Mouse (Mus musculus) kidney, embryonic 15.5 days (tissue): ENCODE measurements around the gene Efnb3. TPM values are rescaled to one million over a fixed set of nuclear protein-coding genes. Genes with fewer than 3 reads are reported as not detected.
A peak's percentile ranks its signal among the peaks of the same experiment; 100 is the strongest.

Experiments used
- ATAC-seq: fragments of 200-750 bp; cut with Nextera tagmentation; replicated peaks from 2 replicates; pipeline ENCODE4 v1.8.0; 2017; ENCODE audit warnings: moderate TSS enrichment; ENCODE audit not compliant: low FRiP score
- H3K27ac ChIP-seq: fragments of 300-500 bp; sonication (generic); 2 replicates; pipeline ENCODE4 v1.5.1; 2015; ENCODE audit warnings: mild to moderate bottlenecking, inconsistent platforms
- H3K27me3 ChIP-seq: fragments of 300-500 bp; sonication (generic); 2 replicates; pipeline ENCODE4 v1.6.1; 2015; ENCODE audit warnings: inconsistent platforms
- H3K36me3 ChIP-seq: fragments of 300-500 bp; sonication (generic); 2 replicates; pipeline ENCODE4 v1.6.1; 2015; ENCODE audit warnings: inconsistent platforms
- H3K4me1 ChIP-seq: fragments of 300-500 bp; sonication (generic); 2 replicates; pipeline ENCODE4 v1.6.1; 2015; ENCODE audit warnings: inconsistent platforms
- H3K4me2 ChIP-seq: fragments of 300-500 bp; sonication (generic); 2 replicates; pipeline ENCODE4 v1.6.1; 2015; ENCODE audit warnings: moderate library complexity, mild to moderate bottlenecking, inconsistent platforms
- H3K4me3 ChIP-seq: fragments of 300-500 bp; sonication (generic); replicated peaks from 2 replicates; pipeline ENCODE4 v1.5.1; 2015; ENCODE audit warnings: mild to moderate bottlenecking, inconsistent platforms
- H3K9ac ChIP-seq: fragments of 300-500 bp; sonication (generic); 2 replicates; pipeline ENCODE4 v1.6.1; 2015; ENCODE audit warnings: mild to moderate bottlenecking, inconsistent platforms
- H3K9me3 ChIP-seq: fragments of 300-500 bp; sonication (generic); replicated peaks from 2 replicates; pipeline ENCODE4 v1.6.1; 2016; ENCODE audit warnings: inconsistent platforms
- WGBS: fragments of 180-500 bp; shearing (Covaris S2); methylation state at CpG from one replicate; pipeline ENCODE4 v1.1.7; 2015; ENCODE audit warnings: mixed read lengths; 5-methylcytosine and 5-hydroxymethylcytosine counted together
- polyA plus RNA-seq: library from polyadenylated mRNA; unstranded; fragments of >200 nt; fragmentation: Nextera tagmentation; extraction: Ambion mirVana; gene quantifications from 2 replicates; pipeline ENCODE4 v1.2.1, GENCODE M21; 2015

Gene Efnb3
- polyA plus RNA-seq, result 11.9 and 14.3 TPM in 2 replicates

GRCm38 (mm10) chr11:69559851-69560765, at the start of gene Efnb3:
Efnb3 (minus strand) TSS chr11:69560205.
- Histone ChIP-seq H3K4me3 (peak within 1 kb of the TSS; percentile 63), H3K27me3 (peaks cover 8% of the 10 kb centered on the region), H3K4me1 (peaks cover 49% of the 10 kb centered on the region), H3K9ac (peak within 1 kb of the TSS; percentile 85), H3K4me2 (peak within 1 kb of the TSS; percentile 98), H3K9me3 (no peaks in the 10 kb centered on the region), H3K36me3 (peaks cover 37% of the 10 kb centered on the region), H3K27ac (0 out of 2 replicates have a peak within 1 kb of the TSS, but pooled peaks have one; percentile 52)
- peak; percentile 63 for ATAC-seq
- 1% methylated on average over 59 of the region's 59 CpGs for WGBS

GRCm38 (mm10) chr11:69609416-69609815, 49.4 kb upstream of the Efnb3 start:
- ATAC-seq, result no peak
- Histone ChIP-seq H3K36me3 (no peaks in the 10 kb centered on the region), H3K4me1 (peaks cover 27% of the 10 kb centered on the region), H3K27ac (no peak overlapping the region), H3K27me3 (peaks cover 12% of the 10 kb centered on the region), H3K4me2 (no peak overlapping the region), H3K9me3 (no peaks in the 10 kb centered on the region), H3K9ac (no peak overlapping the region), H3K4me3 (no peak overlapping the region)
- 63% methylated on average over 7 of the region's 7 CpGs for WGBS

DNA sequence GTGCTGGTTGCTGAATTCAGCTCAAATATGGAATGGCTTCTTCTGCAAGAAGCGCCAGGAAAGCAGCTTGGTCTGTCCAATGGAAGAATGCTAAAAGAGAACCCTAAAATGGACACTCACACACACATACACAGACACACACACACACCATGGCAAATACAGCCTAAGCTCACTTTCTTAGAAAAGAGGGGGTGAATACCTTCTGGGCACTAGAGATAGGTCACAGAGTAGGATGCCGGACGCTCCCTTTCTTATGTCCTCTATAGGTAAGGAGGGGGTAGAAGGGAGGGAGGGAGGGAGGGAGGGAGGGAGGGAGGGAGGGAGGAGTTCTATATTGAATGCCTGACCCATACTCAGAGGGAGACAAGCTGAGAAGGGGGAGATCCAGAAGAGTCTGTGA, 48.5 kb upstream of the Efnb3 start:
- no peak overlapping the region for H3K9ac ChIP-seq
- 88% methylated on average over 1 of the region's 3 CpGs for WGBS
- no peak overlapping the region for H3K4me3 ChIP-seq
- H3K27me3 ChIP-seq, result peaks cover 17% of the 10 kb centered on the region
- H3K36me3 ChIP-seq, result no peaks in the 10 kb centered on the region
- H3K9me3 ChIP-seq, result no peaks in the 10 kb centered on the region
- H3K4me2 ChIP-seq, result no peak overlapping the region
- peaks cover 32% of the 10 kb centered on the region for H3K4me1 ChIP-seq
- H3K27ac ChIP-seq, result no peak overlapping the region
- no peak for ATAC-seq

DNA sequence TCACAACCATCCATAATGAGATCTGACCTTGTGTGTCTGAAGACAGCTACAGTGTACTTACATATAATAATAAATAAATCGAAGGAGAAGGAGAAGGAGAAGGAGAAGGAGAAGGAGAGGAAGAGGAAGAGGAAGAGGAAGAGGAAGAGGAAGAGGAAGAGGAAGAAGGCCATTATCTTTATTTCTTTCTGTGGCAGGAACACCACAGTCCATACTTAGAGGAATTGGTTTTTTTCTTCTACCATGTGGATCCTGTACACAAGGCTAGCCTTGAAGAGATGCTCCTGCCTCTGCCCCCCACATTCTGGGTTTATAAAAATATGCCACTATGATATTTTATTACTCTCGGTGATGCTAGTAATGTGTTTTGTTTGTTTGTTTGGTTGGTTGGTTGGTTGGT, 46.8 kb upstream of the Efnb3 start:
- Histone ChIP-seq H3K4me1 (peaks cover 36% of the 10 kb centered on the region), H3K27ac (no peak overlapping the region), H3K36me3 (no peaks in the 10 kb centered on the region), H3K27me3 (peaks cover 22% of the 10 kb centered on the region), H3K9me3 (no peaks in the 10 kb centered on the region), H3K4me3 (no peak overlapping the region), H3K4me2 (no peak overlapping the region), H3K9ac (no peak overlapping the region)
- WGBS, result 82% methylated on average over 2 of the region's 2 CpGs
- no peak for ATAC-seq

DNA sequence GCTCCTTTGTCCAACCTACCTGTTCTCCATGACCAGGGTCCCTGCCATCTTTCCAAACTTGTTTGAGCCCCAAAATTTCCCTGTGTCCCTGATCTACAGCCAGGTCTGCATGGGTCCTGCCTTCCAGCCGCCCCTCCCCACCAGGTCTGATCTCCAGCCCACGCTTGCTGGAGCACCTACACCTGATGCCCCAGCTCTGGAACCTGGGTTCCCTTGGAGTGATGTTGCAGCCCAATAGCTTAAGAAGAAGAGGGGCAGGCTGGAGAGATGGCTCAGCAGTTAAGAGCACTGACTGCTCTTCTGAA, 46.4 kb upstream of the Efnb3 start:
- H3K9ac ChIP-seq, result peak overlapping the region; percentile 17; the same call in 1 of the 2 replicates
- peak overlapping the region; percentile 98 for H3K4me2 ChIP-seq
- H3K27ac ChIP-seq, result 0 out of 2 replicates have a peak overlapping the region, but pooled peaks have one; percentile 18
- peak overlapping the region; percentile 60 for H3K4me3 ChIP-seq
- no peaks in the 10 kb centered on the region for H3K9me3 ChIP-seq
- peaks cover 39% of the 10 kb centered on the region for H3K4me1 ChIP-seq
- no peaks in the 10 kb centered on the region for H3K36me3 ChIP-seq
- no peak for ATAC-seq
- H3K27me3 ChIP-seq, result peaks cover 22% of the 10 kb centered on the region
- 73% methylated on average over 2 of the region's 2 CpGs for WGBS

- peak within 1 kb of the TSS; percentile 69 for H3K27ac ChIP-seq
- peaks cover 44% of the 10 kb centered on the region for H3K4me1 ChIP-seq
- H3K9me3 ChIP-seq, result no peaks in the 10 kb centered on the region
- peak within 1 kb of the TSS; percentile 57 for H3K9ac ChIP-seq
- H3K4me2 ChIP-seq, result peak within 1 kb of the TSS; percentile 98
- H3K36me3 ChIP-seq, result no peaks in the 10 kb centered on the region
- peaks cover 22% of the 10 kb centered on the region for H3K27me3 ChIP-seq
- ATAC-seq, result peak; percentile 87
- WGBS, result 2% methylated on average over 32 of the region's 32 CpGs
- H3K4me3 ChIP-seq, result peak within 1 kb of the TSS; percentile 60
Observed at GRCm38 (mm10) chr11:69605726-69606490, 45.9 kb upstream of the Efnb3 start, which contains the start of gene Atp1b2. Atp1b2 (minus strand) TSS chr11:69605942.

DNA sequence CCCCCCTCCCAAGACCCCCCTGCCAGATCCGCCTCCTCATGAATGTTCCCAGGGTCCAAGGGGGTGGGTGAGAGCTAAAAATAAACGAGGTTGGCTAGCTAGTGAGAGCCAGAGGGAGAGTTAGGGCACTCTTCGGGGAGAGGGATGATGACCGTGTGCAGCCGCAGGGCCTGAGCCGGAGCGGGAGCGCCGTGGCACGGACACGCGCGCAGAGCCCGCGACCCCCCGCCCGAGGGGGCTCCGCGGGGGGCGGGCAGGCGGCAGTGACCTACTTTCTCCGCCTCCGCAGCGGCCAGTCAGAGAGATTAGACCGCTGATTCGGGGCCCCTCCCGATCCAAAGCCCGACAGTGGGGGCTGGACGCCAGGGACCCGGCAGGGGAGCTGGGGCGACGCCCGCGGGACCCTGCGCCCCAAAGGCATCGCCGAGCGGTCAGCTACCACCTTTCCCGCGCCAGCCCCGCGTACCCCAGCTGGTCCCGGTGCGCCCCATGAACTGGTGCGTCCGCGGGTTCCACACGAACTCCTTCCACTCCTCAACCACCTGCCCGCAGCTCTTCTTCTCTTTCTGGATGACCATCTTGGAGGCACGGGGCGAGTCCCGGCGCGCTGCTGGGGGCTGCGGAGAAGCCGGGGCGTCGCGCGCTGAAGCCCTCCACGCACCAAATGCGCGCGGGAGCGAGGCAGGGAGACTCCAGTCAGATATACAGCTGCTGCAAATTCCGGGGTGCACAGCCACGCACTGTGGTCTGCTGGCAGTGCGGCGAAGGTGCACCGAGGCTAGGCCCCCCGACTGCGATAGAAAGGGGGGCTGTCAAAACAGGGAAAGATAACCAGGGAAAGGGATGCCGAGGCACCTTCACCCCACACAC, 45.0 kb upstream of the Efnb3 start:
- Histone ChIP-seq H3K4me3 (peak overlapping the region; percentile 60), H3K27ac (peak overlapping the region; percentile 69), H3K27me3 (peaks cover 22% of the 10 kb centered on the region), H3K4me1 (peaks cover 53% of the 10 kb centered on the region), H3K9ac (peak overlapping the region; percentile 57), H3K36me3 (no peaks in the 10 kb centered on the region), H3K4me2 (peak overlapping the region; percentile 98), H3K9me3 (no peaks in the 10 kb centered on the region)
- WGBS, result under 1% methylated on average over 73 of the region's 73 CpGs
- ATAC-seq, result peak; percentile 49

GRCm38 (mm10) chr11:69604347-69604746, 44.3 kb upstream of the Efnb3 start:
- Histone ChIP-seq H3K27me3 (peaks cover 22% of the 10 kb centered on the region), H3K4me3 (peak overlapping the region; percentile 60), H3K4me2 (peak overlapping the region; percentile 98), H3K36me3 (no peaks in the 10 kb centered on the region), H3K4me1 (peaks cover 60% of the 10 kb centered on the region), H3K9me3 (no peaks in the 10 kb centered on the region), H3K27ac (peak overlapping the region; percentile 69; the same call in 1 of the 2 replicates), H3K9ac (peak overlapping the region; percentile 57; the same call in 1 of the 2 replicates)
- WGBS, result 63% methylated on average over 3 of the region's 3 CpGs
- ATAC-seq, result no peak

- whole genome bisulfite sequencing, result 71% methylated on average over 8 of the region's 8 CpGs
- peak overlapping the region; percentile 69; the same call in 1 of the 2 replicates for H3K27ac ChIP-seq
Observed at GRCm38 (mm10) chr11:69603516-69603915, 43.5 kb upstream of the Efnb3 start.

DNA sequence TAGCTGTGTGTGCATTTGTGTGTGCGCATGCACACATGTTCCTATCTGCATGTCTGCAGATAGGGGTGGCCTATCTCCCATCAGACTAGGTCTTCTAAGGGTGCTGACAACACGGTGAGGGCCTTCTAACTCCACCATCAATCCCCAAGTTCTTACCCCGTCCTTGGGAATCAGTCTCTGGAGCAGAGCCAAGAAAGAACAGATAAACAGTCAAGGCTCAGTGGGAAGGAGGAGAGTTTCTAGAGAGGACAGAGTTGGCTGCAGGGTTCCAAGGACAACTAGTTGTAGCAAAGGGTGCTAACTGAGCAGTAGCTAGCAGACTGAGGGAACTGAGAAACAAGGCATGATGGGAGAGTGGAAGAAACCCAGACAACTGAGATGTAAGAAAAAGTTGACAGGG, 41.8 kb upstream of the Efnb3 start:
- WGBS, result 65% methylated on average over 3 of the region's 3 CpGs
- Histone ChIP-seq H3K4me2 (no peak overlapping the region), H3K27me3 (peaks cover 22% of the 10 kb centered on the region), H3K9me3 (no peaks in the 10 kb centered on the region), H3K36me3 (no peaks in the 10 kb centered on the region), H3K9ac (no peak overlapping the region), H3K4me1 (peaks cover 64% of the 10 kb centered on the region), H3K4me3 (no peak overlapping the region), H3K27ac (no peak overlapping the region)
- ATAC-seq, result no peak

More at GRCm38 (mm10) chr11:69603516-69603915, 43.5 kb upstream of the Efnb3 start:
- peaks cover 64% of the 10 kb centered on the region for H3K4me1 ChIP-seq
- no peak overlapping the region for H3K4me3 ChIP-seq
- H3K9ac ChIP-seq, result no peak overlapping the region
- H3K4me2 ChIP-seq, result peak overlapping the region; percentile 98
- peaks cover 22% of the 10 kb centered on the region for H3K27me3 ChIP-seq
- H3K36me3 ChIP-seq, result no peaks in the 10 kb centered on the region
- no peaks in the 10 kb centered on the region for H3K9me3 ChIP-seq
- no peak for ATAC-seq

DNA sequence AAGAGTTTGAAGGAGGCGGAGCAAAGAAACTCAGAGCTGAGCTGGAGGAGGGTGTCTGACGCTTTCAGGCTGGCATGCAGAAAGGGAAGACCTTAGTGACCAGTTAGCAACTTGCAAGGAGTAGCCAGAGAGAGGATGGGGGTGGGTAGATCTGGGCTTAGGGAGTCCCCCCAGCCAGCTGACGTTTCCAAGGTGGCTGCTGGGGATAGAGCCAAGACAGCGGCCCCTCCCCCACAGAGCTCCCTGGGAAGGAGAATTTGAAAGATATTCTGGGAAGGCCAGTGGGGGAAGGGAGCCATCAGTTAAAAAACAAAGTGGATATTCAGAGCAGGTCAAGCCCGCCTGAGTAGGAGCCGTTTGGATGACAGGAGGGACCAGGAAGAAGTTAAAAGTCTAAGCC, 40.1 kb upstream of the Efnb3 start:
- Histone ChIP-seq H3K4me3 (no peak overlapping the region), H3K4me2 (peak overlapping the region; percentile 28), H3K9ac (no peak overlapping the region), H3K4me1 (peaks cover 51% of the 10 kb centered on the region), H3K9me3 (no peaks in the 10 kb centered on the region), H3K36me3 (no peaks in the 10 kb centered on the region), H3K27me3 (peaks cover 17% of the 10 kb centered on the region; the same call in 1 of the 2 replicates), H3K27ac (peak overlapping the region; percentile 73)
- ATAC-seq, result peak; percentile 72
- 16% methylated on average over 6 of the region's 6 CpGs for WGBS
